Mouse (Mus musculus) heart, adult 2 months (tissue): ENCODE measurements at regions not wholly inside any gene's neighbourhood (a gene's known extent, or its start where the extent isn't known, plus 50 kb on each side); places are given as distances from the start of the nearest gene placed in this dataset.

Experiments
- CTCF ChIP-seq: fragments of 200-600 bp; IDR thresholded peaks from 2 replicates; pipeline ENCODE4 v1.8.1; 2022; ENCODE audit warnings: antibody characterized with exemption, mild to moderate bottlenecking, moderate library complexity
- POLR2A ChIP-seq: fragments of 200-500 bp; IDR thresholded peaks from 2 replicates; pipeline ENCODE4 v1.6.1; 2011; ENCODE audit warnings: mild to moderate bottlenecking, low read depth, low read length, control low read depth; ENCODE audit not compliant: insufficient read depth

DNA sequence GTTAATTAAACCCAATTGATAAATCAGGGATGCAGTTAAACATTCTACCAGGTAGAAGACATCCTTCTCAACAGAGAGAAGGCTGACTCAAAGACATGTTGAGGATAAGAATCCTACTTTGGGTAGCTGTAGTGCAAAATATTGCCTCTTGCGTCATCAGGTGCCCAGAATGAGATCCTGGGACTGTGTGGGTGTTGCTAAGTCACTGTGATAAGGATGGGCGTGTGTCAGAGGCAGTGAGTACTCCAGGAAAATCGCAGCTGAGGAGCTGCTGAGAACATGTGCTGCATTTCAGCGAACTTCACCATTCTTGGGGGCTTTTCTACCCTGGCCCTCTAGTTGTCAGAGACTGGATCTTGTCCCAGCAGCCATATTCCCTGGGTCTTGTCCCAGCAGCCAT, 244.7 kb downstream of the Tle4 start:
- TF ChIP-seq POLR2A (no peak), CTCF (no peak)
